In the genomic region with DNA sequence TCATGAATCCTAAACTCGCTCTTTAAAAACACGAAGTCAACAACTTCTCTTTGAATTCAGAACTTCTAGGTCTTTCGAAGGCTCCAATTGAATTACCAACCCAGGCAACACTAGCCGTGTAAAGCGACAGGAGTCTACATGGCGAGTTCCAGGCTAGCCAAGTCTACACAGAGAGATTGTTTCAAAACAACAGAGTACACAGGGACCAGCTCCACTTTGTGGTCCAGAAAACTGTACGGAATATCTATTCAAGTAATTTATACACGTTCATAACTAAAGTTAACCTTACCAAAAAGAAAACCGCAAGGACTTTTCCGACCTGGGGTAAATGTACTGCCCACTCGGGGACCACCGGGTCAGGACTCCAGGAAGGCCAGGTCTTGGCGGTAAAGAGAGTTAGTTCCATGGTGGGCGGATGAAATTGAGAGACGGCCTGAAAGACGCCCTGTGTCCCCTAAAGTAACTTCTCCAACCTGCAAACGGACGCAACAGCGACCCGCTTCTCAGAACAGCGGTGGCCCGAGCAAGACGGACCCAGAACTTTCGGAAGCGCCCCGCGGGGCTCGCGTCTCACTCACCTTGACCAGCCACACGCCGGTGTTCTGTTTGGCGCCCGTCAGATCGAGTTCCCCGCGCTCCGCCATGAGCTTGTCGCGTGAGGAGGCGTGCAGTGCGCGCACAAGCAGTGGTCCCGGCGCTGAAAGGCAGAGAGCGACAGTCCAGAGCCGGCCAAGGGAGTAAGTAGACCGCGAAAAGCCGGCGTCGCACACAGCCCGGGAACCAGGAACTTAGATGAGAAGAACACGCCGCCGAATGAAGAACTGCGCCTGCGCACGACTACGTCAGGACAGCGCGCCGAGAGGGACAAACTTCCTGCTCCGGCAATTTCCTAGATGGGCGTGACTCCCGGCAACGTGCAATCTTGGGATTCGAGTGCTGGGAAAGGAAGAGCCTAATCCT, we compare ENCODE assay signal across 7 mouse cellular contexts. TPM values are rescaled to one million over a fixed set of nuclear protein-coding genes. Genes with fewer than 3 reads are reported as not detected.
DNase-seq lines count a peak whose midpoint lies in the region; ATAC-seq lines count a peak whose summit lies in the region.

Gene Gtf2f2, minus strand, starts transcription at position 764 of the 960 bp plus-strand sequence.

- H3K4me1 ChIP-seq in embryonic facial prominence, embryonic 11.5 days (ENCODE audit: control insufficient read depth, insufficient read depth, low read length), result no peaks in the 10 kb centered on the region
- H3K4me1 ChIP-seq in limb, embryonic 10.5 days, result peaks cover 21% of the 10 kb centered on the region
- H3K4me1 ChIP-seq in midbrain, embryonic 13.5 days (replicated peaks), result peaks cover 26% of the 10 kb centered on the region

- 1% methylated on average over 67 of the region's 67 CpGs for WGBS in embryonic facial prominence, embryonic 11.5 days
- 1% methylated on average over 67 of the region's 67 CpGs for WGBS in limb, embryonic 10.5 days
- WGBS in midbrain, embryonic 13.5 days, result under 1% methylated on average over 67 of the region's 67 CpGs

- peak; percentile 96 for DNase-seq in adrenal gland, postnatal 14 days
- DNase-seq in embryonic facial prominence, embryonic 11.5 days (ENCODE audit: low spot score), result peak; percentile 97
- peak; percentile 89 for DNase-seq in kidney, adult 11 months
- DNase-seq in limb, embryonic 10.5 days (ENCODE audit: low spot score), result peak; percentile 97
- DNase-seq in spleen, adult 12 weeks (ENCODE audit: low spot score), result peak; percentile 83

- peak within 1 kb of the TSS; percentile 91 for H3K4me3 ChIP-seq in embryonic facial prominence, embryonic 11.5 days (ENCODE audit: low read depth, low read length)
- peak within 1 kb of the TSS; percentile 94 for H3K4me3 ChIP-seq in limb, embryonic 10.5 days
- peak within 1 kb of the TSS; percentile 85 for H3K4me3 ChIP-seq in midbrain, embryonic 13.5 days (replicated peaks)

- ATAC-seq in embryonic facial prominence, embryonic 11.5 days (replicated peaks; ENCODE audit: insufficient number of reproducible peaks, low FRiP score, low TSS enrichment, low read depth), result peak; percentile 92
- peak; percentile 95 for ATAC-seq in granulocyte monocyte progenitor cell, adult 5-6 weeks (replicated peaks; ENCODE audit: poor library complexity, severe bottlenecking)
- ATAC-seq in midbrain, embryonic 13.5 days, result peak; percentile 94

- H3K9ac ChIP-seq in embryonic facial prominence, embryonic 11.5 days (replicated peaks; ENCODE audit: low read length), result peak within 1 kb of the TSS; percentile 85
- H3K9ac ChIP-seq in midbrain, embryonic 13.5 days (replicated peaks), result peak within 1 kb of the TSS; percentile 74

- no peaks in the 10 kb centered on the region for H3K27me3 ChIP-seq in embryonic facial prominence, embryonic 11.5 days (ENCODE audit: control insufficient read depth, insufficient read depth, low read length)
- H3K27me3 ChIP-seq in limb, embryonic 10.5 days (ENCODE audit: low read depth, poor library complexity, severe bottlenecking), result no peaks in the 10 kb centered on the region
- H3K27me3 ChIP-seq in midbrain, embryonic 13.5 days, result no peaks in the 10 kb centered on the region

- H3K9me3 ChIP-seq in embryonic facial prominence, embryonic 11.5 days (replicated peaks; ENCODE audit: control insufficient read depth, low read length), result no peaks in the 10 kb centered on the region
- H3K9me3 ChIP-seq in limb, embryonic 10.5 days (replicated peaks), result no peaks in the 10 kb centered on the region
- no peaks in the 10 kb centered on the region for H3K9me3 ChIP-seq in midbrain, embryonic 13.5 days

- peak within 1 kb of the TSS; percentile 45 for H3K4me2 ChIP-seq in embryonic facial prominence, embryonic 11.5 days (ENCODE audit: low read depth, low read length)
- H3K4me2 ChIP-seq in midbrain, embryonic 13.5 days (replicated peaks), result peak within 1 kb of the TSS; percentile 84

- H3K27ac ChIP-seq in embryonic facial prominence, embryonic 11.5 days (replicated peaks; ENCODE audit: low read depth, low read length), result no peak within 1 kb of the TSS; the same call in 1 of the 2 replicates
- H3K27ac ChIP-seq in limb, embryonic 10.5 days, result peak within 1 kb of the TSS; percentile 89
- H3K27ac ChIP-seq in midbrain, embryonic 13.5 days, result peak within 1 kb of the TSS; percentile 72

- H3K36me3 ChIP-seq in embryonic facial prominence, embryonic 11.5 days (replicated peaks; ENCODE audit: control insufficient read depth, insufficient read depth, low read depth, low read length), result no peaks in the 10 kb centered on the region
- H3K36me3 ChIP-seq in limb, embryonic 10.5 days, result peaks cover 19% of the 10 kb centered on the region
- H3K36me3 ChIP-seq in midbrain, embryonic 13.5 days, result peaks cover 9% of the 10 kb centered on the region

RNA-seq across cellular contexts. Expression of gene Gtf2f2, which starts in this region (rescaled TPM):
- total RNA-seq in adrenal gland, postnatal 14 days (2021), result 24.1 and 25.5 TPM in 2 replicates
- polyA plus RNA-seq in embryonic facial prominence, embryonic 11.5 days (2014; fragmentation: Nextera tagmentation; extraction: Ambion mirVana), result 55.9 and 56.3 TPM in 2 replicates
- total RNA-seq in granulocyte monocyte progenitor cell, adult 5-6 weeks (2014; fragmentation: Nextera tagmentation), result 55.9 and 63.7 TPM in 2 replicates
- total RNA-seq in granulocyte monocyte progenitor cell, adult 5-6 weeks (2017), result 96.4 and 98.2 TPM in 2 replicates
- polyA plus RNA-seq in limb, embryonic 10.5 days (2016; fragmentation: Nextera tagmentation; extraction: Ambion mirVana), result 60.1 and 67.9 TPM in 2 replicates
- 42.7 and 44.0 TPM in 2 replicates for polyA plus RNA-seq in midbrain, embryonic 13.5 days (2015; fragmentation: Nextera tagmentation; extraction: Ambion mirVana)
